Mouse (Mus musculus) spleen, postnatal 4 days (tissue): ENCODE measurements at regions not wholly inside any gene's neighbourhood (a gene's known extent, or its start where the extent isn't known, plus 50 kb on each side); places are given as distances from the start of the nearest gene placed in this dataset.

Experiments used
- DNase-seq, 2 experiments: peaks; one replicate each; pipeline ENCODE4 v3.0.0; 2022; ENCODE audit warnings: low spot score in 2 of 2

- peak; percentile 48 to 69 for DNase-seq
Measured at GRCm38 (mm10) chr6:108717681-108718080, 57.3 kb downstream of the Bhlhe40 start.

- no peak for DNase-seq
Measured at GRCm38 (mm10) chr6:108718887-108719286, 58.5 kb downstream of the Bhlhe40 start.

DNA sequence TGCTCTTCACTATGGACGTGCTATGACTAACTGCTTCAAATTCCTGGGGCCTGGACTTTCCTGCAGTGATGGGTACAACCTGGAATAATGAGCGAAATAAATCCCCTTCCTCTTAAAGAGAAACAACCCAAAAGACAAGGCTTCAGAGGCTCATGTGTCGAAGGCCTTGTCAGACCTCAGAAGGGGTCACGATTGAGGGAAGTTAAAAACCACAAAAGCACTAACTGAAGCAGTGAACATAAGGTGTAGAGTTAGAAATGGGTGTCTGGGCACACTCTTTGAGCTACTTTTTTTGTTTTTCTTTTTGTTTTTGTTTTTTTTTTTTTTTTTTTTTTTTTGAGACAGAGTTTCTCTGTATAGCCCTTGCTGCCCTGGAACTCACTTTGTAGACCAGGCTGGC lies 59.5 kb downstream of the Bhlhe40 start:
- no peak for DNase-seq

DNA sequence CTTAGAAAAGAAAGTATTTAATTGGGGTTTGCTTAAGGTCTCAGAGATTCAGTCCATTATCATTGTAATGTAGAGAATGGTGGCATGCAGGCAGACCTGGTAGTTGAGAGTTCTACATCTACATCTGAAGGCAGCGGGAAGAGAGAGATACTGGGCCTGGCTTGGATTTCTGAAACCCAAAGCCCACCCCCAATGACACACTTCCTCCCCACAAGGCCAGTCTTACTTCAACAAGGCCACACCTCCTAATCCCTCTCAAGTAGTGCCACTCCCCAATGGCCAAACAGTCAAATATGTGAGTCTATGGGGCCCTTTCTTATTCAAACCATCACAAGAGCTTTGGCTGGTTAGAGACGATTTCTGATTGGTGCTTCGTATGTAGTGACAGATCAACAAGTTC lies 60.5 kb downstream of the Bhlhe40 start:
- DNase-seq: no peak

DNA sequence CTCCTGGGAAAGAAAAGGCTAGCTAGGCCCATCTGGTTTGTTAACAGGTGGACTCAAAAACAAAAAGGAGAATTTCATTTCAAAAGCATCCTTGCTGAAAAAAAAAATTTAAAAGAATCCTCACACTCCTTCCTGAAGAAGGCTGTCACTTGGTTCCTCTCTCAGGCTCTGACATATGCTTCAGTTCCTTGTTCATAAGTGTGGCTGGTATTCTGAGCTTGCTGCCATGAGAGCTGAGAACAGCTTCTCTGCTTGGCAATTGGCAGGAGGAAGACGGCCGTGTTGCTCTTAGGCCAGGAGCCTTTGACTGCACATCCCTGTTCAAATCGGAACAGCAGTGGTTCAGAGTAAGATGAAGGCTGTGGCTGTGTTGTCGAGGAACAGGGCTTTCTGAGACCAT lies 61.1 kb downstream of the Bhlhe40 start:
- no peak for DNase-seq

DNA sequence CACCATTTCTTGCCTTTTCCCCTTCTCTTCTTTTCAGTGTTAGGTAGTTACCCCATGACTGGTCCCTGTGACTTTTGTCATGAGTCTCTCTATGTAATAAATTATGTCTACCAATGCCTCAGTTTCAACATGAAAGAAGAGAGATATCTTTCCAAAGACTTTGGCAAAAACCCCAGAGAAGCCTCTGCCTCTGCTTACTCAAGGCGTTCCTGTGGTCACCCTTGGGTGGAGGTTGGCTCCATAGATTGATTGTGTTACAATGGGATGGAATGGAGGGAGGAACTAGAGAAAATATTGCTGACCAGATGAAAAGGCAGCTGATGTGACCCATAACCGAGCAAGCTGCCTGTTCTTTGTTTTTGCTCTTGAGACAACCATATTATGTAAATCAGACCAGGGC lies 59.7 kb upstream of the Arl8b start:
- no peak for DNase-seq

DNA sequence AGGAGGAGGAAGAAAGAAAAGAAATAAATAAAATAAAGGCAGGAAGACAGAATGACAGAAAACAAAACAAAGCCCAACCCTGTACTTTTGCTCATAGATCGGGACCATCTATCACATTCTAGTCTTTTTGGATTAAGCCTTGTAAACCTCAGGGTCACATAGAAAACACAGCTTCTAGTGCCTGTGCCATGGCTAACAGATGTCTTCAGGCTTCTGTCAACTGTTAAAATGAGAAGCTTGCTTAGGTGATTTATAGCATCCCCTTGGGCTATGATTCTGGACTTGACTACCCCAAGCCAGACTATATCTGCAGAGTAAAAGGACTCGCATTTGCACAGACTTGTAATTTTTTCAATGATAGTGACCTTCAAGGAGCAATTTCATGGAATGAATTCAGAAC lies 59.1 kb upstream of the Arl8b start:
- no peak for DNase-seq

GRCm38 (mm10) chr6:108731107-108731630 lies 51.7 kb upstream of the Arl8b start:
- no peak for DNase-seq
